Mouse (Mus musculus) spleen, postnatal 36 days (tissue): Measurements from ENCODE around the gene Furin.
"Not testable (repeated sequence)": the region's sequence is repeated elsewhere in the genome, so short reads cannot be mapped to it uniquely, and the experiment has no call there.

Experiments used
- DNase-seq, 2 experiments: peaks; one replicate each; pipeline ENCODE4 v3.0.0; 2022; ENCODE audit warnings: low spot score in 2 of 2, mixed read lengths in 1 of 2

The Furin gene

GRCm38 (mm10) chr7:80401860-80402641 lies 3.2 kb downstream of the Furin start:
- DNase-seq = peak in 1 of 2 experiments; percentile 52

GRCm38 (mm10) chr7:80401041-80401859 lies 4.0 kb downstream of the Furin start:
- no peak for DNase-seq

- no peak for DNase-seq
Measured at GRCm38 (mm10) chr7:80400571-80400970, 4.7 kb downstream of the Furin start.

GRCm38 (mm10) chr7:80400099-80400498 lies 5.1 kb downstream of the Furin start:
- no peak for DNase-seq

DNA sequence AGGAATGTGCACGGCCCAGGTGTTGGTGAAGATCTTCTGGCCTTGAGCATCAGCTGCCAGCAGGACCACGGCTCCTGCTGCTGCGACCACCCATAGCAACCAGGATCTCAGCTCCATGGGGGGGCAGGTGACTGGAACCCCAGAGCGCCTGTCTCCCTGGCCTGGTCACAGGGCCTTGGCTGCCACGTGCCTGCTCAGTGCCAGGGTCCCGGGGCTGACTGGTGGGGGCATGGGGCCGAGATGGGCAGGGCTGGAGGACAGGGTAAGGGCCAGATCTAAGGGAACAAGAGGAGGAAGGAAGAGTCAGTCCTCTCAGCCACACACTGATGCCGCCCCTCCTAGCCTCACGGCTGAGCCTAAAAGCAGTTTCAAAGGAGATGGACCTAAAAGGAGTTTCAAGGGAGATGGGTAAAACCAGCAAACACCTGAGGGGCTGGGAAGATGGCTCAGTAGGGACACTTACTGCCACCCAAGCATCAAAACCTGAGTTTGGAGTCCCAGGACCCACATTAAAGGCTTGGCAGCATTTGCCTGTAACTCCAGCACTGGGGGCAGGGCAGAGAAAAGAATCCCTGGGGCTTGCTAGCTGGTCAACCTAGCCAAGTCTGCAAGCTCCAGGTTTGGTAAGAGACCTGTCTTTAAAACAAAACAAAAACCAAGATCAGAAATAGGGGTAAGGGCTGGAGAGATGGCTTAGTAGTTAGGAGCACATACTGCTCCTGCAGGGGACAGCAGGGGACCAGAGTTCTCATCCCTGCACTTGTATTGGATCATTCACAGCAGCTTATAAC lies 6.4 kb downstream of the Furin start:
- DNase-seq = no peak

DNA sequence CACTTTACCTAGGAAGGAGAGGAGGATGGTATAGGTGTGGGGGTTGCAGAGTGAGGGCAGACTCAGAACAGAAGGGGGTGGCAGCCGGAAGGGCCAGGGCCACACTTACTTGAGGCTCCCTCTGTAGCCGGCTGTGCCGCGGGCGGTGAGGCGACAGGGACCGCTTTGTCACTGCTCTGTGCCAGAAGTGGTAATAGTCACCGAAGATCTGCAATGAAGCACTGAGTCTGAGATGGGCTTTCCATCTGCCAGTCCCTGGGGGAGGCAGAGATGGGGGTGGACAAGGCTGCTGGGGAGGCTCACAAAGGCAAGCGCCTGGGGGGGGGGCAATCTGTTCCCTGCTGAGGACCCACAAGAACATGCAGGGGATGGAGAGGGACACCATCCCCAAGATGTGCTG lies 7.2 kb downstream of the Furin start:
- DNase-seq = no peak

GRCm38 (mm10) chr7:80396427-80396826 lies 8.8 kb downstream of the Furin start:
- DNase-seq = not testable (repeated sequence)

- no peak for DNase-seq
Measured at GRCm38 (mm10) chr7:80394600-80394999, 10.6 kb downstream of the Furin start.

- DNase-seq = no peak
Measured at GRCm38 (mm10) chr7:80392119-80392518, 13.1 kb downstream of the Furin start.

DNA sequence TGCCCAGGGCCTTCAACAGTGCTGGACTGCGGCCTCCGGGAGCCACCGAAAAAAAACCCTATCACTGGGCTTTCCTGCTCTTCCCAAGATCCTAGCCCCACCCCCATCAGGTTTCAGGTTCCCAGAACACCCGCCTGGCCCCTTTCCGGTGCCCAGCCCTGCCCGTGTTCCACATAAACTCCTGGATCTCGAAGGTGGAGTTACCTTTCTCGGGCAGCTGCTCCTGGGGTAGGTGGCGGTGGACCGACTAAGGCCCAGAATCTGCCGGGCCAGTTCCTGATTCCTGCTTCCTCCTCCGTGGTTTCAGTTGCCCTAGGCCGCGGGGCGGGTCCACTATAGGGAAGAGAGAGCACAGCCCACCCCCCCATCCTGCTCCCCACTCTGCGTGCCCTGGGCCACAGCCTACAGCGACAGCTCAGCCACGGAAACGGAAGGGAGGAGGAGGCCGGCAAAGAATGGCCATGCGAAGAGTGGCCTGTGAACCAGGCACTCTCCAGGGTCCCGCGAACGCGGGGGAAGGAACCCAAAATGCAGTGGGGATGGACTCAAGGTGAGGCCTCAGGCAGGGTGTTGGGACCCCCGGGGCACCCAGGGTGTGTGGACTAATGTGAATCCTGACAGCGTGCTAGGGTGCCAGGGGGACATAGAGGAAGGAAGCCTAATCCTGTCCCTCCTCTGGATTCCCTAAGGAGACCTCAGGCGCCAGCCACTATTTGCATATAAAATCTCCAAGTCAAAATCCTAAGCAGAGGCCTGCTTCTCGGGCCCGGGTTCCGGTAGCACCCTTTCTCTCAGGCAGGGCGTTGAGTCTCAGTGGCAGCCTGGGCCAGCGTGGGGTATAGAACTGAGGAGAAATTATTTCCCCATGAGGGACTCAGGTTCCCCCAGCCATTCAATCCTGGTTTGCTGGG lies 17.3 kb downstream of the Furin start, which contains the start of gene Fes:
Gene Fes (minus strand): TSS at position 314 of the 911 bp plus-strand sequence.
- DNase-seq = peak; percentile 73 to 77

GRCm38 (mm10) chr7:80387033-80387632 lies 18.1 kb downstream of the Furin start:
- peak; percentile 39 to 45 for DNase-seq

GRCm38 (mm10) chr7:80386235-80386930 lies 18.9 kb downstream of the Furin start:
- peak; percentile 86 to 89 for DNase-seq

- DNase-seq = no peak
Measured at GRCm38 (mm10) chr7:80382919-80383318, 22.3 kb downstream of the Furin start.

DNA sequence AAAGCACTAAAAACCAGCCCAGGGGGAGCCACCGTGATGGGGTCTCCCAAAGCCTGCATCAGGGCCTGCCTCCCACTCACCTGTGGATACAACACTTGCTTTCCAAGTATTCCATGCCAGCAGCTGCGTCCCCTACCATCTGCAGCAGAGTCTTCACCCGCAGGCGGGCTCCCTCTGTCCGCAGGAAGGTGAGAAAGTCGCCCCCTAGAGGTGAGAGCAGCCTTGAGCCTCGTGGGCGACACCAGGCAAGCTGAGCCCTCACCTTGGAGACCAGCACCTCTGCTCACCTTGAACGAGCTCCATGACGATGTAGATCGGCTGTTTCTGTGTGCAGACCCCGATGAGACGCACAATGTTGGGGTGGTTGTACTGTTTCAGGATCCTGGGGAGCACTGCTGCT lies 25.7 kb downstream of the Furin start:
- DNase-seq = no peak

DNA sequence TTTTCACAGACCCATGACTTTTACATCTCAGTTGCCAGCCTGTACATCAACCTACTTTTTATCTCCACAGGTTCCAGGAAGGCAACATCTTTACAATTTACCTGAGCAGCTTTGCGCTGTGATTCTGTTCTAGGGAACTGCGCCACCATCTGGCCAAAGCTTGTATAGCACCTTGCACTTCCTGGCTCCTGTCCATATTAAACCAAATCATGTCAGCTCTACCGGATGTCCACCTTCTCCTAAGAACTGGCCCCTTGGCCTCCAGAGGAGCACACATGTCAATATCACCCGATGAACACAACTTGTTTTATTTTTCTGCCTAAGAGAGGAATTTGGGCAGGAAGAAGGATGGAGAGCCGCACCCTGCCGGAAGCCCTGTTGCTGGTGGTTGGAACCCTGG lies 27.8 kb downstream of the Furin start:
- peak; percentile 43 to 53 for DNase-seq

DNA sequence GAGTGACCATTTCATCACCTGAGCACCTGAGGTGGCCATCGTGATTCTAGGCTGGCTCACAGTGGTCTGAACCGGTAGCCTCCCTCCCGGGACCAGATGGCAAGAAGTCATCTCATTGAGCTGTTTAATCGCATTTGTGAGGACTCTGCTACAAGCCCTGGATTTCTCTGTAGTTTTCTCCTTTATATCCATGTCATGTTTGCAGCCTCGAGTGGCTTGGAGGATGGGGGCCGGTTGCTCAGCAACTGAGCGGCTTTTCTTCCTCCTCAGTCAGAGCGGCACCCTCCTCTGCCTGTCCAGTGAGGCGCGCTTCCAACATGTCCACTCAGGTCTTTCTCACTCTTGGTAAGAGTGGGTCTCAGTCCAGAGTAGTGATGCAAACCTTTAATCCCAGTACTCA lies 29.0 kb downstream of the Furin start:
- no peak for DNase-seq

DNA sequence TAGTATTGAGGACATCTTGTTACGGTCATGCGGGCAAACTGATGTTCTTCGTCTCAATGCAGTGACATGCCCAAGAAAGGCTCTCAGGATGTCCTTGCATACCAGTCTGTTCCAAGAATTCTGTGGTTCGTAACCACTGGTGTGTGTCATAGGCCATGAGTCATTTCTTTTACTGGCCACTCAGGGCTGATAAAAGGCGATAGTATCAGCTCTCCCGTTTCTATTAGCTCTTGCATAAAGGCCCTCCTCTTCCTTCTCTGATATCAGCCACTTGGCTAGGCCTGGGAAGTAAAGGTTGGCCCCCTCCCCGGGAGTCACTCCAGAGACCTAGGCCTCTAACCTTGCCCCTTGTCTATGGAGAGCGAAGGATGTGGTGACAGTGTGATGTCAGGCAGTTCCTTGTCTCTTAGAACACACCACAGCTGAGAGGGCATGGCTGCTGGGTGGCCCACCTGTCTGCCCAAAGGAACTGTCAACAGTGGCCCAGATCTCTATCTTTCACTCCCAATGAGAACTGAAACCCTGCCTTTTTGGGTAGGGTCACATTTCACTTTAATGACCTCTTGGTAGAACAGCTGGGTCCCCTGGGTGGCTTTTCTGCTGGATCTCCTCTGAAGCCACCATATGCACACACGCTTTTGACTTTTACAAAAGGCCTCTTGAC lies 29.7 kb downstream of the Furin start:
- DNase-seq = peak in 1 of 2 experiments; percentile 41

GRCm38 (mm10) chr7:80374733-80375132 lies 30.5 kb downstream of the Furin start:
- no peak for DNase-seq

DNA sequence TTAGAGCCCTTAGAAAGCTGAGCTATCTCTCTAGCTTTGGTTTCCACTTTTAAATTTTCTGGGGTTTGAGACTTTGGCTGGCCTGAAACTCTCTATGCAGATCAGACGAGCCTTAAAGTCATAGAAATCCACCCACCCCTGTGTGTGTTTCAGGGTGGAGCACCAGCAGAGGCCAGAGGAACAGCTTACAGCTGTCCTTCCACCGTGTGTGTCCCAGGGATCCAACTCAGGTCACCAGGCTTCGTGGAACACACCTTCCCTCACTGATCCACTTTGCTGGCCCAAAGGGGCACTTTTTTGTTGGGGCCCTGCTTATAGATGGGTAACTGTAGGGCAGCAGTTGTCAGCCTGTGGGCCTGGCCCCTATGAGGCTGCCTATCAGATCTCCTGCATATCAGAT lies 31.0 kb downstream of the Furin start:
- DNase-seq = no peak
